27 mouse cellular contexts compared by ENCODE assay signal in genomic region chr9:52094471-52094980, GRCm38 (mm10). TPM values are rescaled to one million over a fixed set of nuclear protein-coding genes. Genes with fewer than 3 reads are reported as not detected.
DNase-seq lines count a peak whose midpoint lies in the region; ATAC-seq and TF ChIP-seq lines count a peak whose summit lies in the region.
"Had no signal": no experiment of that assay in that cellular context is flagged by ENCODE, and none has a peak within 500 bp of the region (broad histone marks: within the 10 kb centered on the region; RNA-seq: fewer than 3 reads in every experiment).

No protein-coding gene starts in this region.

- no peak for TF ChIP-seq POLR2A in lung, adult 2 months (IDR thresholded peaks at IDR 0.05; ENCODE audit: borderline replicate concordance, extremely low read depth, low read depth, low read length)

- peaks cover 11% of the 10 kb centered on the region for H3K36me3 ChIP-seq in kidney, embryonic 15.5 days
- H3K36me3 ChIP-seq in lung, postnatal 0 days (ENCODE audit: insufficient read depth, low read length) = no peaks in the 10 kb centered on the region
- H3K36me3 ChIP-seq in hindbrain, embryonic 16.5 days (ENCODE audit: control insufficient read depth, insufficient read depth, low read length) = no peaks in the 10 kb centered on the region

- H3K9me3 ChIP-seq in kidney, embryonic 15.5 days (replicated peaks) = no peaks in the 10 kb centered on the region
- no peaks in the 10 kb centered on the region for H3K9me3 ChIP-seq in lung, postnatal 0 days (ENCODE audit: low read length)
- H3K9me3 ChIP-seq in hindbrain, embryonic 16.5 days (ENCODE audit: control insufficient read depth, low read length) = no peaks in the 10 kb centered on the region
- H3K9me3 ChIP-seq: embryonic facial prominence, embryonic 12.5 days; forebrain, embryonic 13.5 days; G1E; hindbrain, embryonic 13.5 days; midbrain, embryonic 10.5 days; neural tube, embryonic 13.5 days had no signal

- intact Hi-C loops in heart, postnatal 36 days (cut with DNase I) = loop anchor here (10.0 kb wide), 1 partner anchor 190 kb away; no protein-coding TSS in a partner anchor

- no peak overlapping the region for H3K4me2 ChIP-seq in kidney, embryonic 15.5 days
- no peak overlapping the region for H3K4me2 ChIP-seq in lung, postnatal 0 days (replicated peaks; ENCODE audit: low read depth, low read length)
- no peak overlapping the region for H3K4me2 ChIP-seq in hindbrain, embryonic 16.5 days (ENCODE audit: low read length)
- H3K4me2 ChIP-seq: embryonic facial prominence, embryonic 12.5 days; forebrain, embryonic 13.5 days; hindbrain, embryonic 13.5 days; neural tube, embryonic 13.5 days had no signal

- no peak overlapping the region for H3K9ac ChIP-seq in kidney, embryonic 15.5 days
- H3K9ac ChIP-seq in lung, postnatal 0 days (replicated peaks; ENCODE audit: low read depth) = no peak overlapping the region
- no peak overlapping the region for H3K9ac ChIP-seq in hindbrain, embryonic 16.5 days (ENCODE audit: low read depth, low read length)
- H3K9ac ChIP-seq: embryonic facial prominence, embryonic 12.5 days; forebrain, embryonic 13.5 days; hindbrain, embryonic 13.5 days; neural tube, embryonic 13.5 days had no signal

- H3K4me3 ChIP-seq in kidney, embryonic 15.5 days (replicated peaks) = no peak overlapping the region
- no peak overlapping the region for H3K4me3 ChIP-seq in lung, postnatal 0 days (ENCODE audit: low read depth, low read length)
- H3K4me3 ChIP-seq in lung, adult 2 months (replicated peaks; ENCODE audit: extremely low read depth, low read depth, low read length) = no peak overlapping the region
- no peak overlapping the region for H3K4me3 ChIP-seq in hindbrain, embryonic 16.5 days (ENCODE audit: low read length)
- H3K4me3 ChIP-seq: embryonic facial prominence, embryonic 12.5 days; erythroblast, embryonic 14.5 days; forebrain, embryonic 13.5 days; hindbrain, embryonic 13.5 days; left cerebral cortex, adult 2 months; midbrain, embryonic 10.5 days; myocyte; neural tube, embryonic 13.5 days had no signal

- no peaks in the 10 kb centered on the region for H3K27me3 ChIP-seq in kidney, embryonic 15.5 days
- no peaks in the 10 kb centered on the region for H3K27me3 ChIP-seq in lung, postnatal 0 days (replicated peaks; ENCODE audit: insufficient read depth, low read length)
- H3K27me3 ChIP-seq in hindbrain, embryonic 16.5 days (replicated peaks; ENCODE audit: control insufficient read depth, insufficient read depth, low read length) = no peaks in the 10 kb centered on the region
- H3K27me3 ChIP-seq: CH12.LX; embryonic facial prominence, embryonic 12.5 days; forebrain, embryonic 13.5 days; hindbrain, embryonic 13.5 days; neural tube, embryonic 13.5 days had no signal

- peak; percentile 88 for DNase-seq in heart, adult 11 months
- no peak for DNase-seq in heart, postnatal 36 days
- no peak for DNase-seq in kidney, postnatal 4 days
- DNase-seq in lung, postnatal 0 days (ENCODE audit: low spot score) = peak; percentile 66
- DNase-seq in lung, adult 2 months = no peak
- DNase-seq: adrenal gland, postnatal 25 days; B cell, adult 2 months; cerebellum, adult 11 months; cerebellum, postnatal 14 days; gastrocnemius, postnatal 36 days; liver; retina, postnatal 1 day; right cerebral cortex, postnatal 25 days had no signal

- peak overlapping the region; percentile 4; the same call in 1 of the 2 replicates for H3K27ac ChIP-seq in kidney, embryonic 15.5 days
- H3K27ac ChIP-seq in lung, postnatal 0 days (ENCODE audit: low read length) = no peak overlapping the region
- H3K27ac ChIP-seq in hindbrain, embryonic 16.5 days (ENCODE audit: low read depth, low read length) = no peak overlapping the region
- H3K27ac ChIP-seq: embryonic facial prominence, embryonic 12.5 days; forebrain, embryonic 13.5 days; hindbrain, embryonic 13.5 days; left cerebral cortex, adult 2 months; midbrain, embryonic 10.5 days; neural tube, embryonic 13.5 days had no signal

- ATAC-seq in kidney, embryonic 15.5 days (replicated peaks; ENCODE audit: low FRiP score) = no peak
- ATAC-seq in lung, postnatal 0 days = no peak
- ATAC-seq in hindbrain, embryonic 16.5 days = no peak
- ATAC-seq: forebrain, embryonic 13.5 days; inflammation-experienced regulatory T-cells, adult 6 months; midbrain, embryonic 16.5 days had no signal

- 0 out of 2 replicates have a peak, but pooled peaks cover 6% of the 10 kb centered on the region for H3K4me1 ChIP-seq in kidney, embryonic 15.5 days
- no peaks in the 10 kb centered on the region for H3K4me1 ChIP-seq in lung, postnatal 0 days (ENCODE audit: insufficient read depth, low read depth, low read length)
- no peaks in the 10 kb centered on the region for H3K4me1 ChIP-seq in lung, adult 2 months (ENCODE audit: control insufficient read depth, insufficient read depth, low read length)
- H3K4me1 ChIP-seq in hindbrain, embryonic 16.5 days (ENCODE audit: control insufficient read depth, insufficient read depth, low read depth, low read length) = no peaks in the 10 kb centered on the region
- H3K4me1 ChIP-seq: embryonic facial prominence, embryonic 12.5 days; forebrain, embryonic 13.5 days; hindbrain, embryonic 13.5 days; neural tube, embryonic 13.5 days had no signal

- TF ChIP-seq CTCF in lung, postnatal 0 days (IDR thresholded peaks at IDR 0.05) = no peak
- no peak for TF ChIP-seq CTCF in lung, adult 2 months (IDR thresholded peaks at IDR 0.05; ENCODE audit: insufficient read depth, low read length)

- no peak for TF ChIP-seq EP300 in lung, postnatal 0 days (IDR thresholded peaks at IDR 0.05)

- 81% methylated on average over 10 of the region's 10 CpGs for WGBS in kidney, embryonic 15.5 days
- 62% methylated on average over 10 of the region's 10 CpGs for WGBS in lung, postnatal 0 days
- 67% methylated on average over 10 of the region's 10 CpGs for WGBS in lung, adult 2 months
- WGBS in hindbrain, embryonic 16.5 days = 87% methylated on average over 10 of the region's 10 CpGs

RNA-seq across cellular contexts. Expression of gene Rdx, which starts 47.6 kb away (rescaled TPM):
- 10 to 100 TPM; 90.7 to 91.9 TPM for total RNA-seq in heart, postnatal 36 days (2021)
- 119 and 131 TPM in 2 replicates for polyA plus RNA-seq in kidney, embryonic 15.5 days (2015; fragmentation: Nextera tagmentation; extraction: Ambion mirVana)
- 143 and 167 TPM in 2 replicates for polyA plus RNA-seq in lung, postnatal 0 days (2015; fragmentation: Nextera tagmentation; extraction: Ambion mirVana)
- polyA plus RNA-seq in lung, adult 2 months (2012; rRNA removed) = 22.0 and 41.7 TPM in 2 replicates
- 70.7 and 71.5 TPM in 2 replicates for polyA plus RNA-seq in hindbrain, embryonic 16.5 days (2015; fragmentation: Nextera tagmentation; extraction: Ambion mirVana)

Comparison
In these comparisons a context has a peak if more than half of its experiments do, and no peak if none do; other contexts are left out.
1. DNase-seq: peak in heart, adult 11 months (single experiment) and lung, postnatal 0 days (single experiment); none in heart, postnatal 36 days (0 of 2), kidney, postnatal 4 days (0 of 2) and lung, adult 2 months (single experiment).